Mouse (Mus musculus): Measurements from ENCODE around the gene Fbxl17. TPM values are rescaled to one million over a fixed set of nuclear protein-coding genes. Genes with fewer than 3 reads are reported as not detected.

Gene Fbxl17
- total RNA-seq, 2 experiments from 2014 or later, result 4.5 to 15.5 TPM

GRCm38 (mm10) chr17:63285265-63285939, 214.4 kb downstream of the Fbxl17 start:
- ATAC-seq (replicated peaks; ENCODE audit: poor library complexity), result no peak

- ATAC-seq (replicated peaks; ENCODE audit: poor library complexity), result peak; percentile 85
Measured at GRCm38 (mm10) chr17:63284074-63284473, 215.7 kb downstream of the Fbxl17 start.

- no peak for ATAC-seq (replicated peaks; ENCODE audit: poor library complexity)
Measured at GRCm38 (mm10) chr17:63282004-63282403, 217.8 kb downstream of the Fbxl17 start.

- no peak for ATAC-seq (replicated peaks; ENCODE audit: poor library complexity)
Measured at GRCm38 (mm10) chr17:63280990-63281389, 218.8 kb downstream of the Fbxl17 start.

GRCm38 (mm10) chr17:63279144-63279543, 220.7 kb downstream of the Fbxl17 start:
- peak; percentile 70 for ATAC-seq (replicated peaks; ENCODE audit: poor library complexity)

- ATAC-seq (replicated peaks; ENCODE audit: poor library complexity), result no peak
Measured at GRCm38 (mm10) chr17:63273353-63273752, 226.5 kb downstream of the Fbxl17 start.

GRCm38 (mm10) chr17:63272914-63273313, 226.9 kb downstream of the Fbxl17 start:
- no peak for ATAC-seq (replicated peaks; ENCODE audit: poor library complexity)

- no peak for ATAC-seq (replicated peaks; ENCODE audit: poor library complexity)
Measured at GRCm38 (mm10) chr17:63271000-63271399, 228.8 kb downstream of the Fbxl17 start.

- ATAC-seq (replicated peaks; ENCODE audit: poor library complexity), result no peak
Measured at GRCm38 (mm10) chr17:63270513-63270912, 229.3 kb downstream of the Fbxl17 start.

GRCm38 (mm10) chr17:63262674-63263073, 237.1 kb downstream of the Fbxl17 start:
- ATAC-seq (replicated peaks; ENCODE audit: poor library complexity), result no peak

GRCm38 (mm10) chr17:63261508-63262141, 238.2 kb downstream of the Fbxl17 start:
- ATAC-seq (replicated peaks; ENCODE audit: poor library complexity), result peak; percentile 96

GRCm38 (mm10) chr17:63259091-63259490, 240.7 kb downstream of the Fbxl17 start:
- no peak for ATAC-seq (replicated peaks; ENCODE audit: poor library complexity)

GRCm38 (mm10) chr17:63246144-63246619, 253.6 kb downstream of the Fbxl17 start:
- ATAC-seq (replicated peaks; ENCODE audit: poor library complexity), result peak; percentile 64

GRCm38 (mm10) chr17:63245472-63245871, 254.3 kb downstream of the Fbxl17 start:
- no peak for ATAC-seq (replicated peaks; ENCODE audit: poor library complexity)

- ATAC-seq (replicated peaks; ENCODE audit: poor library complexity), result no peak
Measured at GRCm38 (mm10) chr17:63242761-63243160, 257.1 kb downstream of the Fbxl17 start.

- no peak for ATAC-seq (replicated peaks; ENCODE audit: poor library complexity)
Measured at GRCm38 (mm10) chr17:63240731-63241106, 259.1 kb downstream of the Fbxl17 start.

- no peak for ATAC-seq (replicated peaks; ENCODE audit: poor library complexity)
Measured at GRCm38 (mm10) chr17:63240021-63240730, 259.6 kb downstream of the Fbxl17 start.

- ATAC-seq (replicated peaks; ENCODE audit: poor library complexity), result no peak
Measured at GRCm38 (mm10) chr17:63236846-63237245, 263.0 kb downstream of the Fbxl17 start.

- ATAC-seq (replicated peaks; ENCODE audit: poor library complexity), result no peak
Measured at GRCm38 (mm10) chr17:63236221-63236620, 263.6 kb downstream of the Fbxl17 start.

GRCm38 (mm10) chr17:63235821-63236220, 264.0 kb downstream of the Fbxl17 start:
- no peak for ATAC-seq (replicated peaks; ENCODE audit: poor library complexity)

GRCm38 (mm10) chr17:63229111-63229510, 270.7 kb downstream of the Fbxl17 start:
- no peak for ATAC-seq (replicated peaks; ENCODE audit: poor library complexity)

GRCm38 (mm10) chr17:63226380-63226779, 273.4 kb downstream of the Fbxl17 start:
- ATAC-seq (replicated peaks; ENCODE audit: poor library complexity), result no peak
